Mouse (Mus musculus) MEL (cell line): ENCODE measurements around the gene Btaf1. TPM values are rescaled to one million over a fixed set of nuclear protein-coding genes. Genes with fewer than 3 reads are reported as not detected.

ENCODE experiments used
- DNase-seq: peaks from one replicate; pipeline ENCODE4 v3.0.0; 2011; ENCODE audit warnings: low read depth, low spot score
- H3K27ac ChIP-seq: 2 replicates; pipeline ENCODE4 v1.5.1; 2012; ENCODE audit warnings: low read depth, mild to moderate bottlenecking, control low read depth, low read length, moderate library complexity; ENCODE audit not compliant: control insufficient read depth
- H3K27me3 ChIP-seq, 2 experiments: fragments of 150-350 bp in 1 of 2; sonication (generic) in 1 of 2; 2 replicates each; pipeline ENCODE4 v1.6.1; 2012; ENCODE audit warnings: low read length in 2 of 2, mild to moderate bottlenecking in 2 of 2, improper control_type of control experiment in 1 of 2, moderate library complexity in 1 of 2; ENCODE audit not compliant: insufficient read depth in 2 of 2, control insufficient read depth in 1 of 2
- H3K36me3 ChIP-seq, 2 experiments: 2 replicates each; pipeline ENCODE4 v1.6.1; 2012 to 2014; ENCODE audit warnings: low read length in 2 of 2, improper control_type of control experiment in 1 of 2, inconsistent platforms in 1 of 2, mild to moderate bottlenecking in 1 of 2; ENCODE audit not compliant: insufficient read depth in 2 of 2, control insufficient read depth in 1 of 2
- H3K4me1 ChIP-seq, 2 experiments: fragments of 150-350 bp in 1 of 2; sonication (generic) in 1 of 2; 2 replicates each; pipeline ENCODE4 v1.6.1; 2012; ENCODE audit warnings: low read length in 2 of 2, improper control_type of control experiment in 1 of 2, mild to moderate bottlenecking in 1 of 2; ENCODE audit not compliant: insufficient read depth in 2 of 2, control insufficient read depth in 1 of 2
- H3K4me3 ChIP-seq, 2 experiments: fragments of 150-350 bp in 1 of 2; sonication (generic) in 1 of 2; 2 replicates each; pipeline ENCODE4 v1.5.1; 2012; ENCODE audit warnings: low read depth in 2 of 2, low read length in 2 of 2, mild to moderate bottlenecking in 2 of 2, moderate library complexity in 2 of 2, control low read depth in 1 of 2, improper control_type of control experiment in 1 of 2; ENCODE audit not compliant: control insufficient read depth in 1 of 2, insufficient read depth in 1 of 2
- H3K79me2 ChIP-seq: 2 replicates; pipeline ENCODE4 v1.6.1; 2012; ENCODE audit warnings: mild to moderate bottlenecking, low read length, moderate library complexity; ENCODE audit not compliant: control insufficient read depth, poor library complexity, insufficient read depth
- H3K9ac ChIP-seq: 2 replicates; pipeline ENCODE4 v1.6.1; 2012; ENCODE audit warnings: low read depth, mild to moderate bottlenecking, control low read depth, low read length, moderate library complexity; ENCODE audit not compliant: control insufficient read depth, poor library complexity, severe bottlenecking
- H3K9me3 ChIP-seq: fragments of 150-350 bp; sonication (generic); replicated peaks from 2 replicates; pipeline ENCODE4 v1.6.1; 2012; ENCODE audit warnings: mild to moderate bottlenecking, low read length, improper control_type of control experiment, moderate library complexity; ENCODE audit not compliant: insufficient read depth
- BHLHE40 ChIP-seq: IDR thresholded peaks from 2 replicates; pipeline ENCODE4 v1.6.1; 2012; ENCODE audit warnings: low read depth, mild to moderate bottlenecking, inconsistent platforms, low read length, improper control_type of control experiment, borderline replicate concordance
- CHD1 ChIP-seq: IDR thresholded peaks from 2 replicates; pipeline ENCODE4 v1.6.1; 2012; ENCODE audit warnings: low read depth, mild to moderate bottlenecking, inconsistent platforms, low read length, improper control_type of control experiment
- CHD2 ChIP-seq: IDR thresholded peaks from 2 replicates; pipeline ENCODE4 v1.6.1; 2011; ENCODE audit warnings: low read length, improper control_type of control experiment
- CTCF ChIP-seq, 3 experiments: IDR thresholded peaks in 2 of 3; conservative IDR thresholded peaks in 1 of 3; 2 replicates each; pipeline ENCODE4 v1.5.1; 2011 to 2012; ENCODE audit warnings: low read length in 3 of 3, low read depth in 2 of 3, mild to moderate bottlenecking in 2 of 3, improper control_type of control experiment in 1 of 3, inconsistent platforms in 1 of 3, mixed read lengths in 1 of 3, moderate library complexity in 1 of 3; ENCODE audit not compliant: control insufficient read depth in 1 of 3, insufficient read depth in 1 of 3, poor library complexity in 1 of 3, severe bottlenecking in 1 of 3
- E2F4 ChIP-seq: IDR thresholded peaks from 2 replicates; pipeline ENCODE4 v1.6.1; 2011; ENCODE audit warnings: low read depth, low read length, improper control_type of control experiment, borderline replicate concordance
- ELF1 ChIP-seq: IDR thresholded peaks from 2 replicates; pipeline ENCODE4 v1.6.1; 2014; ENCODE audit warnings: low read depth, mild to moderate bottlenecking, inconsistent platforms, low read length, improper control_type of control experiment, moderate library complexity
- ETS1 ChIP-seq: IDR thresholded peaks from 2 replicates; pipeline ENCODE4 v1.6.1; 2012; ENCODE audit warnings: low read depth, mild to moderate bottlenecking, inconsistent platforms, low read length, improper control_type of control experiment, moderate library complexity
- GABPA ChIP-seq: IDR thresholded peaks from 2 replicates; pipeline ENCODE4 v1.6.1; 2012; ENCODE audit warnings: low read depth, mild to moderate bottlenecking, inconsistent platforms, low read length, improper control_type of control experiment, moderate library complexity
- GATA1 ChIP-seq: IDR thresholded peaks from 2 replicates; pipeline ENCODE4 v1.6.1; 2011; ENCODE audit warnings: low read depth, low read length, improper control_type of control experiment
- HCFC1 ChIP-seq: IDR thresholded peaks from 2 replicates; pipeline ENCODE4 v1.6.1; 2012; ENCODE audit warnings: low read depth, mild to moderate bottlenecking, inconsistent platforms, low read length, improper control_type of control experiment, moderate library complexity
- JUND ChIP-seq: IDR thresholded peaks from 2 replicates; pipeline ENCODE4 v1.6.1; 2011; ENCODE audit warnings: low read depth, mild to moderate bottlenecking, improper control_type of control experiment, low read length
- KAT2A ChIP-seq: conservative IDR thresholded peaks from 2 replicates; pipeline ENCODE4 v1.6.1; 2012; ENCODE audit warnings: low read depth, low read length, improper control_type of control experiment, inconsistent platforms
- MAFK ChIP-seq: IDR thresholded peaks from 2 replicates; pipeline ENCODE4 v1.6.1; 2011; ENCODE audit warnings: low read depth, mild to moderate bottlenecking, low read length, improper control_type of control experiment, borderline replicate concordance
- MAX ChIP-seq: IDR thresholded peaks from 2 replicates; pipeline ENCODE4 v1.6.1; 2011; ENCODE audit warnings: low read length, improper control_type of control experiment
- MAZ ChIP-seq: IDR thresholded peaks from 2 replicates; pipeline ENCODE4 v1.6.1; 2012; ENCODE audit warnings: low read depth, mild to moderate bottlenecking, inconsistent platforms, low read length, improper control_type of control experiment
- MEF2A ChIP-seq: IDR thresholded peaks from 2 replicates; pipeline ENCODE4 v1.6.1; 2014; ENCODE audit warnings: low read depth, mild to moderate bottlenecking, inconsistent platforms, low read length, improper control_type of control experiment; ENCODE audit not compliant: poor library complexity, insufficient replicate concordance, severe bottlenecking; ENCODE audit errors: extremely low read depth
- MXI1 ChIP-seq: IDR thresholded peaks from 2 replicates; pipeline ENCODE4 v1.6.1; 2011; ENCODE audit warnings: mild to moderate bottlenecking, low read depth, low read length, improper control_type of control experiment
- MYB ChIP-seq: IDR thresholded peaks from 2 replicates; pipeline ENCODE4 v1.6.1; 2011; ENCODE audit warnings: mild to moderate bottlenecking, low read depth, low read length, improper control_type of control experiment
- MYC ChIP-seq: IDR thresholded peaks from 2 replicates; pipeline ENCODE4 v1.6.1; 2011; ENCODE audit warnings: low read depth, mild to moderate bottlenecking, low read length, improper control_type of control experiment, moderate library complexity
- NELFE ChIP-seq: IDR thresholded peaks from 2 replicates; pipeline ENCODE4 v1.6.1; 2011; ENCODE audit warnings: low read depth, low read length, improper control_type of control experiment
- NRF1 ChIP-seq: IDR thresholded peaks from 2 replicates; pipeline ENCODE4 v1.6.1; 2014; ENCODE audit warnings: low read depth, mild to moderate bottlenecking, inconsistent platforms, low read length, improper control_type of control experiment, moderate library complexity; ENCODE audit not compliant: poor library complexity, insufficient read depth, severe bottlenecking
- POLR2A ChIP-seq, 2 experiments: IDR thresholded peaks; 2 replicates each; pipeline ENCODE4 v1.6.1; 2011 to 2012; ENCODE audit warnings: low read length in 2 of 2, mild to moderate bottlenecking in 2 of 2, control low read depth in 1 of 2, improper control_type of control experiment in 1 of 2, low read depth in 1 of 2, moderate library complexity in 1 of 2; ENCODE audit not compliant: control insufficient read depth in 1 of 2, insufficient read depth in 1 of 2, poor library complexity in 1 of 2
- POLR2AphosphoS2 ChIP-seq: IDR thresholded peaks from 2 replicates; pipeline ENCODE4 v1.6.1; 2011; ENCODE audit warnings: low read length, improper control_type of control experiment
- POLR2AphosphoS5 ChIP-seq: IDR thresholded peaks from 2 replicates; pipeline ENCODE4 v1.6.1; 2012; ENCODE audit warnings: low read depth, borderline replicate concordance, mild to moderate bottlenecking, inconsistent platforms, low read length, moderate library complexity, mixed read lengths
- RAD21 ChIP-seq: IDR thresholded peaks from 2 replicates; pipeline ENCODE4 v1.6.1; 2011; ENCODE audit warnings: mild to moderate bottlenecking, low read depth, low read length, improper control_type of control experiment
- SMC3 ChIP-seq: IDR thresholded peaks from 2 replicates; pipeline ENCODE4 v1.6.1; 2011; ENCODE audit warnings: low read depth, low read length, improper control_type of control experiment
- TAL1 ChIP-seq: IDR thresholded peaks from 2 replicates; pipeline ENCODE4 v1.6.1; 2012; ENCODE audit warnings: mild to moderate bottlenecking, inconsistent platforms, low read length, moderate library complexity, mixed read lengths
- TBP ChIP-seq: IDR thresholded peaks from 2 replicates; pipeline ENCODE4 v1.8.0; 2011; ENCODE audit warnings: low read depth, low read length, improper control_type of control experiment
- TCF12 ChIP-seq: IDR thresholded peaks from 2 replicates; pipeline ENCODE4 v1.6.1; 2014; ENCODE audit warnings: low read depth, mild to moderate bottlenecking, inconsistent platforms, low read length, improper control_type of control experiment, moderate library complexity
- UBTF ChIP-seq: IDR thresholded peaks from 2 replicates; pipeline ENCODE4 v1.6.1; 2012; ENCODE audit warnings: low read depth, mild to moderate bottlenecking, inconsistent platforms, low read length, improper control_type of control experiment, moderate library complexity, borderline replicate concordance; ENCODE audit not compliant: insufficient read depth
- USF2 ChIP-seq, 2 experiments: IDR thresholded peaks; 2 replicates each; pipeline ENCODE4 v1.6.1; 2011 to 2012; ENCODE audit warnings: improper control_type of control experiment in 2 of 2, low read length in 2 of 2, borderline replicate concordance in 1 of 2, inconsistent platforms in 1 of 2, low read depth in 1 of 2, mild to moderate bottlenecking in 1 of 2; ENCODE audit not compliant: insufficient read depth in 1 of 2
- ZC3H11A ChIP-seq: IDR thresholded peaks from 2 replicates; pipeline ENCODE4 v1.6.1; 2012; ENCODE audit warnings: low read depth, mild to moderate bottlenecking, inconsistent platforms, low read length, improper control_type of control experiment
- ZMIZ1 ChIP-seq: IDR thresholded peaks from 2 replicates; pipeline ENCODE4 v1.6.1; 2012; ENCODE audit warnings: low read depth, mild to moderate bottlenecking, inconsistent platforms, low read length, improper control_type of control experiment, moderate library complexity
- ZNF384 ChIP-seq: IDR thresholded peaks from 2 replicates; pipeline ENCODE4 v1.6.1; 2012; ENCODE audit warnings: low read depth, mild to moderate bottlenecking, inconsistent platforms, low read length, improper control_type of control experiment
- polyA plus RNA-seq, 2 experiments: library from polyadenylated mRNA; stranded (reverse) in 1 of 2; unstranded in 1 of 2; fragments of >175 nt in 1 of 2; fragments of >200 nt in 1 of 2; gene quantifications; 2 replicates each; pipeline versions ENCODE4 v1.2.1 to v1.2.4; 2012; ENCODE audit warnings: low replicate concordance in 2 of 2, low read depth in 1 of 2; ENCODE audit not compliant: insufficient read length in 2 of 2, insufficient read depth in 1 of 2, missing spikeins in 1 of 2
- total RNA-seq: library from RNA; depleted of rRNA; stranded (reverse); fragments of 300-350 nt; gene quantifications from 2 replicates; pipeline ENCODE4 v1.2.3, GENCODE M21; 2012

Btaf1 gene
- total and polyA plus RNA-seq, 3 experiments = 40.1 to 69.5 (median 46.1) TPM

DNA sequence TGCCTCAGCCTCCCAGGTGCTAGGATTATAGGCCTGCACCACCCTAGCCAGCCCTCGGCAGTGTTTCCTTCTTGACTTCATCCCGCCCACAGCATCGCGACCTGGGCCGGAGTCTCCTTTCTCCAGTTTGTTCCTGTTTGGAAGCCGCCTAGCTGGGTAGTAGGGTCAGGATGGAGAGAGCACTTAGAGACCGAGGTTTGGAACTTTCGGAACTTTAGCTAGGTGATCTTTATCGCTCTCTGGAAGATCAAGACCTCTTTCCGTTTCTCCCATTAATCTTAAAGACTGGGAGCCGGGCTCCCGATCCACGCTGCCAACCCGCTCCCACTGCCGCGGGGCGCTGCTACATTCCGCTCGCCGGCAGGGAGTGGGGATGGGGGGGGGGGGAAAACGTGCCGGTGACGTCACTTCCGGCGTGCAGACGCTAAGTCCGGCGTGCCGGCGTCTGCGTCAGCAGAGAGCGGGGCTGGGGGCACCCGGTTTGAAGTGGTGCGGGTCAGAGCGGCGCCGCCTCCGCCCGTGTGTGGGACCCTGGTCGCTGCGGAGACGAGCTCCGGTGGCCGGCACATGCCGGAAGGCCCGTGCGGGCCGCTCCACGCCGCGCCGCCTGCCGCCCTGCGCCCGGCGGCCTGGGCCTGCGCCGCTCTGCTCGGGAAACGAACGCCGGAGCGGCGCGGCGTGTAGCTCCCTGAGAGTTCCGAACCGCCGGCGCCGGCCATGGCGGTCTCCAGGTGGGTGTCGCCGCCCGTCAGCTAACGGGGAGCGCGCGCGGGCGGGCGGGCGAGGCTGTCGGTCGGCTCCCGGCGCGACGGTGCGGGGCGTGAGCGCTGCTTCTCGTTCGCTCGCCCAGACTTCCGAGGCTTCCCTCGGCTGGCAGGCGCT lies at the start of gene Btaf1 (continued):
- TF ChIP-seq GATA1 = no peak
- no peak for TF ChIP-seq POLR2AphosphoS5
- TF ChIP-seq KAT2A = no peak; the same call in 1 of the 2 replicates
- TF ChIP-seq BHLHE40 = peak; percentile 97

DNA sequence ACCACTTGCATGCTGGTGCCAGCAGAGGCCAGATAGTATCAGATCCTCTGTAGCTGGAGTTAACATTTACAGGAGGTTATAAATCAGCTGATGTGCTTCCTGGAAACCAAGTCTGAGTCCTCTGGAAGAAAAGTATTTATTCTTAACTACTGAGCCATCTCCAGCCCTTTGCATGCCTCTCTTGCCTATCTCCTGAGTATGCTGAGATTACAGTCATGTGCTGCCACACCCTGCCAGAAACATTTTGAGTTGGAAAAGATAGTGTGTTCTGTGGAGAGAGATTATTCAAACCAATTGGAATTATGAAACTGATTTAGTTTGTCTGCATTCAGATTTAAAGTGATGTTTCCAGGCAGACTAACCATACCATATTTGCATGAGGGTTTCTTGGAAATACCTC lies 48.5 kb upstream of the Btaf1 start:
- no peak for DNase-seq
- no peaks in the 10 kb centered on the region for H3K79me2 ChIP-seq
- peaks cover 0 to 31% of the 10 kb centered on the region in 2 experiments; a peak in 2 of 4 replicates for H3K36me3 ChIP-seq
- no peak overlapping the region for H3K9ac ChIP-seq
- H3K9me3 ChIP-seq = no peaks in the 10 kb centered on the region
- no peak overlapping the region for H3K4me3 ChIP-seq
- no peak overlapping the region for H3K27ac ChIP-seq
- H3K27me3 ChIP-seq = no peaks in the 10 kb centered on the region
- no peaks in the 10 kb centered on the region for H3K4me1 ChIP-seq
- TF ChIP-seq NRF1 (no peak), CHD2 (no peak), MYC (no peak), MXI1 (no peak), ELF1 (no peak), NELFE (no peak), GATA1 (no peak), UBTF (no peak), HCFC1 (no peak), TAL1 (no peak), ETS1 (no peak), TCF12 (peak; percentile 35; the same call in 1 of the 2 replicates), RAD21 (no peak), TBP (no peak), ZNF384 (no peak), POLR2AphosphoS2 (no peak), MAX (no peak), JUND (no peak), E2F4 (no peak), MEF2A (no peak), USF2 (IDR thresholded peaks at IDR 0.05; ENCODE audit: borderline replicate concordance in 1 of 2, insufficient read depth in 1 of 2, low read depth in 1 of 2, low read length in 2 of 2) (no peak), CTCF (IDR thresholded peaks at IDR 0.05 in 2 of 3, conservative IDR thresholded peaks at IDR 0.05 in 1 of 3; ENCODE audit: control insufficient read depth in 1 of 3, insufficient read depth in 1 of 3, low read depth in 2 of 3, low read length in 3 of 3, poor library complexity in 1 of 3, severe bottlenecking in 1 of 3) (no peak), ZC3H11A (no peak), BHLHE40 (peak; percentile 76), ZMIZ1 (no peak), MAZ (no peak), MYB (no peak), MAFK (no peak), GABPA (no peak), KAT2A (no peak), CHD1 (no peak), POLR2A (IDR thresholded peaks at IDR 0.05; ENCODE audit: control insufficient read depth in 1 of 2, insufficient read depth in 1 of 2, low read depth in 1 of 2, low read length in 2 of 2, poor library complexity in 1 of 2) (no peak), SMC3 (no peak)
